Mouse (Mus musculus): ENCODE data around the gene Wdr62.

- TF ChIP-seq CTCF (IDR thresholded peaks at IDR 0.05; ENCODE audit: low read depth, low read length) (no peak), POLR2AphosphoS5 (IDR thresholded peaks at IDR 0.05; ENCODE audit: insufficient replicate concordance, low read depth, low read length) (no peak)
Measured at GRCm38 (mm10) chr7:30232631-30233148, 47.5 kb downstream of the Wdr62 start.
